Comparison of ENCODE assay signal across 13 mouse cellular contexts in genomic region chr17:10087192-10087886, GRCm38 (mm10).
"Had no signal": no experiment of that assay in that cellular context is flagged by ENCODE, and none has a peak within 500 bp of the region (broad histone marks: within the 10 kb centered on the region; RNA-seq: fewer than 3 reads in every experiment).

No protein-coding gene starts in this region.

- H3K9ac ChIP-seq: limb, embryonic 13.5 days; liver, embryonic 13.5 days; midbrain, embryonic 12.5 days; neural tube, embryonic 13.5 days had no signal

- H3K27ac ChIP-seq: limb, embryonic 13.5 days; liver, embryonic 13.5 days; midbrain, embryonic 12.5 days; neural tube, embryonic 13.5 days had no signal

- H3K4me1 ChIP-seq: liver, embryonic 13.5 days; midbrain, embryonic 12.5 days; neural tube, embryonic 13.5 days had no signal

- DNase-seq: kidney, postnatal 14 days; left cerebral cortex, postnatal 4 days; liver, embryonic 13.5 days; lung, adult 18-20 months; retina, postnatal 1 day; right cerebral cortex, postnatal 4 days; spleen, adult 18-20 months; thymus, adult 18-20 months; thymus, postnatal 14 days had no signal

- H3K27me3 ChIP-seq: limb, embryonic 13.5 days; liver, embryonic 13.5 days; midbrain, embryonic 12.5 days; neural tube, embryonic 13.5 days had no signal

- H3K9me3 ChIP-seq: limb, embryonic 13.5 days; liver, embryonic 13.5 days had no signal

- ATAC-seq: midbrain, embryonic 16.5 days had no signal

- H3K4me2 ChIP-seq: limb, embryonic 13.5 days; liver, embryonic 13.5 days; midbrain, embryonic 12.5 days; neural tube, embryonic 13.5 days had no signal

- H3K36me3 ChIP-seq: limb, embryonic 13.5 days; liver, embryonic 13.5 days; midbrain, embryonic 12.5 days; neural tube, embryonic 13.5 days had no signal

- H3K4me3 ChIP-seq: limb, embryonic 13.5 days; liver, embryonic 13.5 days; midbrain, embryonic 12.5 days; neural tube, embryonic 13.5 days had no signal
